Mouse (Mus musculus) liver, postnatal 0 days (tissue): ENCODE data around the gene Bnip2.

Experiments used
- CTCF ChIP-seq: sonication (generic); IDR thresholded peaks from 2 replicates; pipeline ENCODE4 v1.5.1; 2016; ENCODE audit warnings: antibody characterized with exemption, low read depth
- EP300 ChIP-seq: IDR thresholded peaks from 2 replicates; pipeline ENCODE4 v1.6.1; 2016; ENCODE audit warnings: antibody characterized with exemption, low read depth, mild to moderate bottlenecking

DNA sequence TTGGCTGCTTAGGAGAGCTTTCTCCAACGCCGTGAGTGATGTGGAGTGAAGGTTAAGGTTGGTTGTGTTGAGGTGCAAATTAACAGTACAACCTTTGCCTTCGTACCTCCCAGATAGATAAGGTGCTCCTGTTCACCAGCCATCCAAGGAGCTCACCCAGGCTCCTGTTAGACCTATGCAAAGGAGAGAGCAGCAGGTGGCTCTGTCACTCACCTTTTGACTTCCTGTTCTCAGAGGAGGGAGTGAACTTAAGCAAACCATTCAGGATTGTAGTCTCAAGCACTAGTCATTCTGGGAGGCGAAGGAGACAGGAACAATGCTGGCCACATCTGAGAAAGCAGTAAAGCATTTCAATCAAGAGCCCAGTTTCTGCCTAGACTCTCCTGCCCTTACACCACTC, 47.4 kb downstream of the Bnip2 start:
- TF ChIP-seq CTCF, result 0 out of 2 replicates have a peak, but pooled peaks have one; percentile 8
- no peak for TF ChIP-seq EP300
